Mouse (Mus musculus): ENCODE measurements around the gene Irx3. TPM values are rescaled to one million over a fixed set of nuclear protein-coding genes. Genes with fewer than 3 reads are reported as not detected.

Irx3 gene
- polyA plus RNA-seq, 1 experiment from 2014 or later = 11.0 TPM

GRCm38 (mm10) chr8:91765411-91766034, 36.3 kb downstream of the Irx3 start:
- DNase-seq (ENCODE audit: low spot score) = no peak
- ATAC-seq (ENCODE audit: low read depth) = no peak
- Histone ChIP-seq H3K9ac (ENCODE audit: low read depth, low read length) (no peak overlapping the region), H3K4me3 (ENCODE audit: low read depth, low read length) (no peak overlapping the region), H3K36me3 (ENCODE audit: control insufficient read depth, insufficient read depth, low read length) (no peaks in the 10 kb centered on the region), H3K27me3 (replicated peaks; ENCODE audit: control insufficient read depth, insufficient read depth, low read length) (no peaks in the 10 kb centered on the region), H3K27ac (replicated peaks; ENCODE audit: low read depth, low read length) (no peak overlapping the region), H3K9me3 (ENCODE audit: control insufficient read depth, low read length) (no peaks in the 10 kb centered on the region), H3K4me1 (ENCODE audit: control insufficient read depth, insufficient read depth, low read length) (no peaks in the 10 kb centered on the region), H3K4me2 (ENCODE audit: low read depth, low read length) (no peak overlapping the region)
- WGBS = 52% methylated on average over 8 of the region's 8 CpGs

DNA sequence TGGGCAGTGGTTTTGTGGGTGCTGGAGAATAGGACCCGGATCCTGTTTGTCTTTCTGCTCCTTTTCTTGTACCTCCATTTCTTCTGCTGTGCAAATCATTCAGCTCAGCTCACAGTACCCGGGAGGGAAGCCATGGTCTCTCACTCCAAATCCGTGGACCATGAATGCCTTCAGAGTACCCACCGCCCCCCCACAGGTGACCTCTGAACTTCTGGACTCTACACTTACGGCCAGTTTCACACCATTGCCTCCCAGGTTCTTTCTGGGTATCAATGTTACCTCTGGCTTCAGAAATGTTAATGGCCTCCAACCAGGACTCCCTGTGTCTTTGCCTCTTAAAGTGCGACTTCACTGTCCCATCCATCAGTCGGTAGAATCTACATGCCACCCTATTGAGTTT, 46.3 kb downstream of the Irx3 start:
- ATAC-seq (ENCODE audit: low read depth) (no peak), DNase-seq (ENCODE audit: low spot score) (no peak)
- WGBS = 85% methylated on average over 7 of the region's 7 CpGs
- no peaks in the 10 kb centered on the region for H3K9me3 ChIP-seq (ENCODE audit: control insufficient read depth, low read length)
- no peak overlapping the region for H3K9ac ChIP-seq (ENCODE audit: low read depth, low read length)
- no peaks in the 10 kb centered on the region for H3K27me3 ChIP-seq (replicated peaks; ENCODE audit: control insufficient read depth, insufficient read depth, low read length)
- no peak overlapping the region for H3K4me2 ChIP-seq (ENCODE audit: low read depth, low read length)
- no peak overlapping the region for H3K4me3 ChIP-seq (ENCODE audit: low read depth, low read length)
- H3K27ac ChIP-seq (replicated peaks; ENCODE audit: low read depth, low read length) = no peak overlapping the region
- H3K36me3 ChIP-seq (ENCODE audit: control insufficient read depth, insufficient read depth, low read length) = no peaks in the 10 kb centered on the region
- H3K4me1 ChIP-seq (ENCODE audit: control insufficient read depth, insufficient read depth, low read length) = peaks cover 5% of the 10 kb centered on the region; the same call in 1 of the 2 replicates

- H3K36me3 ChIP-seq (ENCODE audit: control insufficient read depth, insufficient read depth, low read length) = no peaks in the 10 kb centered on the region
- 83% methylated on average over 9 of the region's 9 CpGs for WGBS
- peaks cover 9% of the 10 kb centered on the region; the same call in 1 of the 2 replicates for H3K4me1 ChIP-seq (ENCODE audit: control insufficient read depth, insufficient read depth, low read length)
- ATAC-seq (ENCODE audit: low read depth) (no peak), DNase-seq (ENCODE audit: low spot score) (no peak)
- no peak overlapping the region for H3K27ac ChIP-seq (replicated peaks; ENCODE audit: low read depth, low read length)
- no peaks in the 10 kb centered on the region for H3K9me3 ChIP-seq (ENCODE audit: control insufficient read depth, low read length)
- H3K4me2 ChIP-seq (ENCODE audit: low read depth, low read length) = no peak overlapping the region
- H3K27me3 ChIP-seq (replicated peaks; ENCODE audit: control insufficient read depth, insufficient read depth, low read length) = no peaks in the 10 kb centered on the region
- no peak overlapping the region for H3K4me3 ChIP-seq (ENCODE audit: low read depth, low read length)
- H3K9ac ChIP-seq (ENCODE audit: low read depth, low read length) = no peak overlapping the region
Measured at GRCm38 (mm10) chr8:91755062-91755461, 46.8 kb downstream of the Irx3 start.

DNA sequence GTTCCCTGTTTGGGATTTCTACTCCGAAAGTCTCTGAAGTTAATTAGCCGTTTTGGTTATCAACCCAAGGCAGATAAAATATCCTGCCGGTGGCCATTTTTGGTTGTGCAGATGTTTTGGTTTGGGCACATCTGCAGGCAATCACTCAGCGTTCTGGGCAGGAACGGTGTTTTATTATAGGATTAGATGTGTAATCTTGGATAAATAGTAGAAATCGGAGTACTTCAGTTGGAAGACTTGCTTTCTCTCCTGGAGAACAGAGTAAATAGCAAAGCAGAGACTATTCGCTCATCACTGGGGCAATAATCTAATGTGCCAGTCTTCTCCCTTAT, 51.1 kb downstream of the Irx3 start:
- no peak overlapping the region for H3K4me2 ChIP-seq (ENCODE audit: low read depth, low read length)
- peak; percentile 61 for DNase-seq (ENCODE audit: low spot score)
- ATAC-seq (ENCODE audit: low read depth) = no peak
- WGBS = 29% methylated on average over 7 of the region's 7 CpGs
- H3K4me1 ChIP-seq (ENCODE audit: control insufficient read depth, insufficient read depth, low read length) = peaks cover 27% of the 10 kb centered on the region
- no peaks in the 10 kb centered on the region for H3K9me3 ChIP-seq (ENCODE audit: control insufficient read depth, low read length)
- no peaks in the 10 kb centered on the region for H3K27me3 ChIP-seq (replicated peaks; ENCODE audit: control insufficient read depth, insufficient read depth, low read length)
- H3K36me3 ChIP-seq (ENCODE audit: control insufficient read depth, insufficient read depth, low read length) = no peaks in the 10 kb centered on the region
- no peak overlapping the region for H3K4me3 ChIP-seq (ENCODE audit: low read depth, low read length)
- H3K27ac ChIP-seq (replicated peaks; ENCODE audit: low read depth, low read length) = peak overlapping the region; percentile 56; the same call in 1 of the 2 replicates
- no peak overlapping the region for H3K9ac ChIP-seq (ENCODE audit: low read depth, low read length)

DNA sequence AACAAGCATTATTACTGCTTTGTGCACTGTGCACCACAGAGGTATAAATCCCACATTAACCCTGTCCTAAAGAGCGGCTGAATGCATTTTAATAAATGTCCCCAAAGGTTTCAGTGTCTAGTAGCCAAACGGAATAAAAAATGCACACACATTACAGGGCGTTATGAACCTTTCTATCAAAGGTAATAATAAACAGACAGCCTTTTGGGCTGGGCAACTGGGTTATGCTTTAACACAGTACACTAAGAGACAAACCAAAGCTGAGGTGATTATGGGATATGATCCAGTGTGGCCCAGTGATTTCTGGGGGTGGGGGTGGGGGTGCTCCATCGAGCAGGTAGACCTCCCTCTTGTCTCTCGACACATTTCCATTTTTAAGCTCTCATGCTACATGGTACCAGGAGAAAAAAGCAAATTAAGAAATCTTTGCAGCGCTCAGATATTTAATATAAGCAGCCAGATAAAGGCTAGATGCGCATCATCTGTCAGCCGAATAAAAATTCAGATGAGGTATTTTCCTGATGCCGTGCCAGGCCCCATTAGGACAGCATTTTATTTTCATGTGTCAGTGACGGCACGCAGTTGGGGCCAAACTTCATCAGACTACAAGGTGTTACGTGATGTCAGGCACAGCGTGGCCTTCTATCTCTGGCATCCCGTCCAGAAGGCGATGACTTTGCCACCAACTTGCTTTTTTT, 51.6 kb downstream of the Irx3 start:
- WGBS = 61% methylated on average over 15 of the region's 15 CpGs
- ATAC-seq (ENCODE audit: low read depth) = no peak
- peaks cover 27% of the 10 kb centered on the region for H3K4me1 ChIP-seq (ENCODE audit: control insufficient read depth, insufficient read depth, low read length)
- peak; percentile 54 for DNase-seq (ENCODE audit: low spot score)
- H3K4me2 ChIP-seq (ENCODE audit: low read depth, low read length) = no peak overlapping the region
- H3K27ac ChIP-seq (replicated peaks; ENCODE audit: low read depth, low read length) = 0 out of 2 replicates have a peak overlapping the region, but pooled peaks have one; percentile 6
- no peak overlapping the region for H3K9ac ChIP-seq (ENCODE audit: low read depth, low read length)
- H3K9me3 ChIP-seq (ENCODE audit: control insufficient read depth, low read length) = no peaks in the 10 kb centered on the region
- no peaks in the 10 kb centered on the region for H3K27me3 ChIP-seq (replicated peaks; ENCODE audit: control insufficient read depth, insufficient read depth, low read length)
- H3K4me3 ChIP-seq (ENCODE audit: low read depth, low read length) = no peak overlapping the region
- no peaks in the 10 kb centered on the region for H3K36me3 ChIP-seq (ENCODE audit: control insufficient read depth, insufficient read depth, low read length)

- DNase-seq (ENCODE audit: low spot score) = peak; percentile 68
- Histone ChIP-seq H3K4me2 (ENCODE audit: low read depth, low read length) (no peak overlapping the region), H3K27ac (replicated peaks; ENCODE audit: low read depth, low read length) (no peak overlapping the region), H3K9ac (ENCODE audit: low read depth, low read length) (0 out of 2 replicates have a peak overlapping the region, but pooled peaks have one; percentile 6), H3K4me1 (ENCODE audit: control insufficient read depth, insufficient read depth, low read length) (peaks cover 27% of the 10 kb centered on the region), H3K9me3 (ENCODE audit: control insufficient read depth, low read length) (no peaks in the 10 kb centered on the region), H3K4me3 (ENCODE audit: low read depth, low read length) (no peak overlapping the region), H3K27me3 (replicated peaks; ENCODE audit: control insufficient read depth, insufficient read depth, low read length) (no peaks in the 10 kb centered on the region), H3K36me3 (ENCODE audit: control insufficient read depth, insufficient read depth, low read length) (no peaks in the 10 kb centered on the region)
- no peak for ATAC-seq (ENCODE audit: low read depth)
- 37% methylated on average over 5 of the region's 5 CpGs for WGBS
Measured at GRCm38 (mm10) chr8:91749412-91749811, 52.5 kb downstream of the Irx3 start.

Data from embryonic facial prominence, embryonic 14.5 days (tissue).